Mouse (Mus musculus) layer of hippocampus, adult 18-20 months (tissue): ENCODE results near the gene Camk1g. TPM values are rescaled to one million over a fixed set of nuclear protein-coding genes. Genes with fewer than 3 reads are reported as not detected.
A peak's percentile ranks its signal among the peaks of the same experiment; 100 is the strongest.

Experiments used
- DNase-seq, 2 experiments: peaks; one replicate each; pipeline ENCODE4 v3.0.0; 2022; ENCODE audit warnings: low spot score in 2 of 2
- total RNA-seq, 2 experiments: library from RNA; stranded (reverse); gene quantifications; 2 replicates each; pipeline ENCODE4 v1.2.3; 2021

The Camk1g gene
- total RNA-seq, 2 experiments from 2014 or later = 23.5 to 26.6 TPM

- DNase-seq = peak; percentile 55 to 59
These were observed 33.7 kb downstream of the Camk1g start for GRCm38 (mm10) chr1:193336122-193337017.

- DNase-seq = peak in 1 of 2 experiments; percentile 44
These were observed 35.6 kb downstream of the Camk1g start for GRCm38 (mm10) chr1:193334546-193334945.

- DNase-seq = peak in 1 of 2 experiments; percentile 16
These were observed 36.3 kb downstream of the Camk1g start for GRCm38 (mm10) chr1:193333776-193334175.

- no peak for DNase-seq
These were observed 37.4 kb downstream of the Camk1g start for GRCm38 (mm10) chr1:193332671-193333070.

GRCm38 (mm10) chr1:193332018-193332417 lies 38.1 kb downstream of the Camk1g start:
- no peak for DNase-seq

GRCm38 (mm10) chr1:193330626-193331025 lies 39.5 kb downstream of the Camk1g start:
- DNase-seq = no peak

- peak; percentile 87 to 91 for DNase-seq
These were observed 39.9 kb downstream of the Camk1g start for GRCm38 (mm10) chr1:193330172-193330571.

- no peak for DNase-seq
These were observed 40.5 kb downstream of the Camk1g start for GRCm38 (mm10) chr1:193329557-193329956.

- DNase-seq = no peak
These were observed 42.4 kb downstream of the Camk1g start for GRCm38 (mm10) chr1:193327686-193328085.

- DNase-seq = peak in 1 of 2 experiments; percentile 65
These were observed 42.9 kb downstream of the Camk1g start for GRCm38 (mm10) chr1:193327216-193327615.

- no peak for DNase-seq
These were observed 43.5 kb downstream of the Camk1g start for GRCm38 (mm10) chr1:193326456-193327145.

- no peak for DNase-seq
These were observed 44.2 kb downstream of the Camk1g start for GRCm38 (mm10) chr1:193325891-193326290.

GRCm38 (mm10) chr1:193324224-193324623 lies 45.9 kb downstream of the Camk1g start:
- DNase-seq = peak in 1 of 2 experiments; percentile 58

- no peak for DNase-seq
These were observed 46.4 kb downstream of the Camk1g start for GRCm38 (mm10) chr1:193323686-193324085.

- peak in 1 of 2 experiments; percentile 14 for DNase-seq
These were observed 49.7 kb downstream of the Camk1g start for GRCm38 (mm10) chr1:193320398-193320797.

- DNase-seq = no peak
These were observed 50.4 kb downstream of the Camk1g start for GRCm38 (mm10) chr1:193319721-193320120.

GRCm38 (mm10) chr1:193317159-193317559 lies 52.9 kb downstream of the Camk1g start:
- peak; percentile 32 to 58 for DNase-seq

GRCm38 (mm10) chr1:193316358-193316750 lies 53.7 kb downstream of the Camk1g start:
- no peak for DNase-seq

- DNase-seq = peak in 1 of 2 experiments; percentile 32
These were observed 54.3 kb downstream of the Camk1g start for GRCm38 (mm10) chr1:193315705-193316357.

GRCm38 (mm10) chr1:193311596-193311995 lies 58.5 kb downstream of the Camk1g start:
- no peak for DNase-seq

GRCm38 (mm10) chr1:193310519-193311085 lies 59.5 kb downstream of the Camk1g start:
- DNase-seq = no peak
